Mouse (Mus musculus) neutrophil, adult 59 days (primary cell): ENCODE measurements around the gene Gpatch2l. TPM values are rescaled to one million over a fixed set of nuclear protein-coding genes. Genes with fewer than 3 reads are reported as not detected.

Experiments
- total RNA-seq, 2 experiments: library from RNA; stranded (reverse); gene quantifications; 1 replicate in 1 of 2; 2 replicates in 1 of 2; pipeline ENCODE4 v1.2.4; 2023

The Gpatch2l gene
- total RNA-seq = 10 to 100 TPM; 56.9 to 59.6 TPM

GRCm38 (mm10) chr12:86241604-86242536 is at the start of gene Gpatch2l:
Gpatch2l (plus strand) TSS chr12:86241858.

Other genes with a start within 250 kb of the Gpatch2l start
- gene Tgfb3, start 162.8 kb upstream of the Gpatch2l start, total RNA-seq = not detected
- not detected for gene Ift43, start 159.3 kb upstream of the Gpatch2l start, total RNA-seq
- not detected for gene Esrrb, start 119.3 kb downstream of the Gpatch2l start, total RNA-seq